Mouse (Mus musculus) liver, adult 2 months (tissue): ENCODE results near the gene Krtap14.

Experiments
- CTCF ChIP-seq: fragments of 200-500 bp; IDR thresholded peaks from 2 replicates; pipeline ENCODE4 v1.5.1; 2011; ENCODE audit warnings: low read depth, low read length, control low read depth
- POLR2A ChIP-seq: fragments of 200-500 bp; IDR thresholded peaks from 2 replicates; pipeline ENCODE4 v1.6.1; 2011; ENCODE audit warnings: low read length, control low read depth; ENCODE audit not compliant: insufficient read depth; ENCODE audit errors: extremely low read depth

DNA sequence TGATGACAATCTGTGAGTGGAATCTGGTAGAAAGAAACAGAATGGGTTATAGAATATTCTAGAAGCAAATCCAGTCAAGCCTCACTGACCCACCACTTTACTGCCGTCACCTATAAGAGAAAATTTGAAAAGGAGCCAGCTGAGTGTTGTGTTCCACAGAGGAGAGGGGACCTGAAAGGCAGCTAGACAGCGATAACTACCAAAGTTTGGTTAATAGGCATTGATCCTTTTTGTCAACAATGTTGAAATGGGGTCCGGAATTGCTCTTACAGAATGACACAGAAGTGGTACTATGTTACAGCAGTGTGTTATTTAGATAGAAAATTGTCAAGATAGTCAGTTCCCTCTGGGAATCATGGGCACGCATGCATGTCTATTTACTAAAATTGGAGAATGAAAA, 22.6 kb upstream of the Krtap14 start:
- TF ChIP-seq CTCF (no peak), POLR2A (no peak)
